Mouse (Mus musculus) midbrain, embryonic 13.5 days (tissue): ENCODE data around the gene Tmbim4. TPM values are rescaled to one million over a fixed set of nuclear protein-coding genes. Genes with fewer than 3 reads are reported as not detected.

Experiments
- ATAC-seq: fragments of 200-750 bp; cut with Nextera tagmentation; 2 replicates; pipeline ENCODE4 v1.8.0; 2017; ENCODE audit warnings: mild to moderate bottlenecking, moderate TSS enrichment, moderate library complexity
- H3K27ac ChIP-seq: fragments of 300-500 bp; sonication (generic); 2 replicates; pipeline ENCODE4 v1.5.1; 2015; ENCODE audit warnings: inconsistent platforms, mild to moderate bottlenecking, moderate library complexity
- H3K27me3 ChIP-seq: fragments of 300-500 bp; sonication (generic); 2 replicates; pipeline ENCODE4 v1.6.1; 2015; ENCODE audit warnings: mild to moderate bottlenecking, inconsistent platforms
- H3K36me3 ChIP-seq: fragments of 300-500 bp; sonication (generic); 2 replicates; pipeline ENCODE4 v1.6.1; 2015; ENCODE audit warnings: mild to moderate bottlenecking, inconsistent platforms
- H3K4me1 ChIP-seq: fragments of 300-500 bp; sonication (generic); replicated peaks from 2 replicates; pipeline ENCODE4 v1.6.1; 2015; ENCODE audit warnings: inconsistent platforms
- H3K4me2 ChIP-seq: fragments of 300-500 bp; sonication (generic); replicated peaks from 2 replicates; pipeline ENCODE4 v1.6.1; 2015; ENCODE audit warnings: moderate library complexity, mild to moderate bottlenecking, inconsistent platforms
- H3K4me3 ChIP-seq: fragments of 300-500 bp; sonication (generic); replicated peaks from 2 replicates; pipeline ENCODE4 v1.5.1; 2015; ENCODE audit warnings: mild to moderate bottlenecking, inconsistent platforms
- H3K9ac ChIP-seq: fragments of 300-500 bp; sonication (generic); replicated peaks from 2 replicates; pipeline ENCODE4 v1.6.1; 2015; ENCODE audit warnings: mild to moderate bottlenecking, inconsistent platforms
- H3K9me3 ChIP-seq: fragments of 300-500 bp; sonication (generic); 2 replicates; pipeline ENCODE4 v1.6.1; 2016; ENCODE audit warnings: mild to moderate bottlenecking, inconsistent platforms
- WGBS: fragments of 180-500 bp; shearing (Covaris S2); methylation state at CpG from one replicate; pipeline ENCODE4 v1.1.7; 2015; 5-methylcytosine and 5-hydroxymethylcytosine counted together
- polyA plus RNA-seq: library from polyadenylated mRNA; unstranded; fragments of >200 nt; fragmentation: Nextera tagmentation; extraction: Ambion mirVana; gene quantifications from 2 replicates; pipeline ENCODE4 v1.2.1, GENCODE M21; 2015

Gene Tmbim4
- polyA plus RNA-seq, 1 experiment from 2014 or later, result 98.6 TPM

- H3K4me2 ChIP-seq, result peak within 1 kb of the TSS; percentile 92
- under 1% methylated on average over 57 of the region's 57 CpGs for WGBS
- peaks cover 38% of the 10 kb centered on the region for H3K36me3 ChIP-seq
- peaks cover 27% of the 10 kb centered on the region for H3K4me1 ChIP-seq
- no peaks in the 10 kb centered on the region for H3K9me3 ChIP-seq
- peak within 1 kb of the TSS; percentile 86 for H3K9ac ChIP-seq
- no peaks in the 10 kb centered on the region for H3K27me3 ChIP-seq
- H3K4me3 ChIP-seq, result peak within 1 kb of the TSS; percentile 100
- H3K27ac ChIP-seq, result peak within 1 kb of the TSS; percentile 27; the same call in 1 of the 2 replicates
- ATAC-seq, result peak; percentile 94
Observed at GRCm38 (mm10) chr10:120226871-120227661, 25.7 kb downstream of the Tmbim4 start, which contains the start of gene Llph. TSS of gene Llph (plus strand) at chr10:120227070.

DNA sequence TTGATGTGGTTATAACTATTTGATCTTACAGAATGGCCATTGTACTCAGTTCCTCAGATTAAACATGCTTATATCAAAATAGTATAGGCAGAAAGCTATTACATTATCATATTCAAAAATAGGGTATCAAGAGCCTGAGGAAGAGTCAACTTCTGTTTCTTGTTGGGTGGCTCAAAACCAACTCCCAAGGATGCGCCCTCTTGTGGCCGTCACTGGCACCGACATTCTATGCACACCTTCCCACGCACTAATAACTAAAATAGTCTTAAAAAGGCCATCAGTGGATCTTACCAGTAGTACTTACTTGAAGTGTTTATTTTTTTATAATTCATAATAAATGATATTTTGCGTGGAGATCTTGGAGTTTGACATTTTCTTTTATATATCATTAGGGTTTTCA is 30.3 kb downstream of the Tmbim4 start:
- Histone ChIP-seq H3K27me3 (no peaks in the 10 kb centered on the region), H3K4me2 (no peak overlapping the region), H3K9me3 (no peaks in the 10 kb centered on the region), H3K4me3 (no peak overlapping the region), H3K36me3 (peaks cover 32% of the 10 kb centered on the region), H3K9ac (no peak overlapping the region), H3K27ac (no peak overlapping the region), H3K4me1 (peaks cover 24% of the 10 kb centered on the region)
- WGBS, result 26% methylated on average over 5 of the region's 5 CpGs
- no peak for ATAC-seq

- no peak for ATAC-seq
- Histone ChIP-seq H3K4me2 (no peak overlapping the region), H3K27me3 (no peaks in the 10 kb centered on the region), H3K4me3 (no peak overlapping the region), H3K9ac (no peak overlapping the region), H3K4me1 (peaks cover 8% of the 10 kb centered on the region; the same call in 1 of the 2 replicates), H3K9me3 (no peaks in the 10 kb centered on the region), H3K36me3 (peaks cover 26% of the 10 kb centered on the region), H3K27ac (no peak overlapping the region)
- 34% methylated on average over 18 of the region's 18 CpGs for WGBS
Observed at GRCm38 (mm10) chr10:120233655-120234367, 32.4 kb downstream of the Tmbim4 start.

GRCm38 (mm10) chr10:120236855-120237254 is 35.5 kb downstream of the Tmbim4 start:
- 0 out of 2 replicates have a peak, but pooled peaks cover 4% of the 10 kb centered on the region for H3K36me3 ChIP-seq
- no peak overlapping the region for H3K4me3 ChIP-seq
- WGBS, result 85% methylated on average over 9 of the region's 9 CpGs
- no peak overlapping the region for H3K4me2 ChIP-seq
- H3K27me3 ChIP-seq, result no peaks in the 10 kb centered on the region
- H3K9me3 ChIP-seq, result no peaks in the 10 kb centered on the region
- H3K9ac ChIP-seq, result no peak overlapping the region
- no peak overlapping the region for H3K27ac ChIP-seq
- no peaks in the 10 kb centered on the region for H3K4me1 ChIP-seq
- no peak for ATAC-seq

- Histone ChIP-seq H3K27me3 (no peaks in the 10 kb centered on the region), H3K9ac (no peak overlapping the region), H3K4me3 (no peak overlapping the region), H3K4me2 (no peak overlapping the region), H3K36me3 (no peaks in the 10 kb centered on the region), H3K9me3 (no peaks in the 10 kb centered on the region), H3K4me1 (no peaks in the 10 kb centered on the region), H3K27ac (no peak overlapping the region)
- WGBS, result 86% methylated on average over 8 of the region's 8 CpGs
- no peak for ATAC-seq
Observed at GRCm38 (mm10) chr10:120238241-120238640, 36.9 kb downstream of the Tmbim4 start.

GRCm38 (mm10) chr10:120239476-120239875 is 38.1 kb downstream of the Tmbim4 start:
- no peak overlapping the region for H3K4me3 ChIP-seq
- no peaks in the 10 kb centered on the region for H3K27me3 ChIP-seq
- 65% methylated on average over 6 of the region's 6 CpGs for WGBS
- no peaks in the 10 kb centered on the region for H3K36me3 ChIP-seq
- no peaks in the 10 kb centered on the region for H3K9me3 ChIP-seq
- no peak overlapping the region for H3K9ac ChIP-seq
- ATAC-seq, result no peak
- H3K4me2 ChIP-seq, result no peak overlapping the region
- no peak overlapping the region for H3K27ac ChIP-seq
- no peaks in the 10 kb centered on the region for H3K4me1 ChIP-seq

DNA sequence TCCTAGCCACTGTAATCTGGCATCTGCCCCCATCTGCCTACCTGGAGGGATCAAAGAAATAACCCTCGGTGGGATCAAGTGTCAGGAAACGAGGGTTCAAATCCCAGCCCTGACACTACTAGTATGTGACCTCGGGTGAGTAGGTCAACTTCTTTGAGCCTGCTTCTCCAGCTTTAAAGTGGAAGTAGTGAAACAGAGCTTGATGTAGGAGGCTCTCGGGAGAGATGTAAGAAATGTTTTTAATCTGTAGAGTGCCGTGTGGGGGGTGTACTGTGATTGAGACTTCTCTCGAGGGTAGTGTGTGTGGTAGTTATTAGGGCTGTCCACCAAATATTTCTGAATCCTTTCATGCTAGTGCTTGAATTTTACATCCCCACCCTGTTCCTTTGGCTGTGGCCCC is 41.0 kb downstream of the Tmbim4 start:
- Histone ChIP-seq H3K9me3 (no peaks in the 10 kb centered on the region), H3K27me3 (no peaks in the 10 kb centered on the region), H3K4me2 (no peak overlapping the region), H3K27ac (no peak overlapping the region), H3K4me3 (no peak overlapping the region), H3K36me3 (no peaks in the 10 kb centered on the region), H3K9ac (no peak overlapping the region), H3K4me1 (peaks cover 6% of the 10 kb centered on the region; the same call in 1 of the 2 replicates)
- no peak for ATAC-seq
- 74% methylated on average over 6 of the region's 6 CpGs for WGBS

DNA sequence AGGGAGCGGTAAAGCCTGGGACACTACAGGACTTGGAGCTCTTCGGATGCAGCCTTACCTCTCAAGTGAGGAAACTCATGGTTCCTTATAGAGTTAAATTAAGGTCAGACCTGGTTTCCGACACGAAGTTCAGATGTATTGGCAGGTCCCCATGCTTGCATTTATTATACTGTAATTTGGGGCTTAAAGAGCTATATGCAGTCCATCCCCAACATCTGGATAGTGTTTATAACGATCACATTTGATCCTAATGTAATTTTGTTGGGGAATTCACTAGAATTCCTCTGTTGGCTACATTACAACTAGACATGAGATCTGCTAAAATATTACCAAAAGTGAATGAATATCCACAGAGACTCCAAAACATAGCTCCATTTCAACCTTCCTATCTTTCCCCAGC is 44.3 kb downstream of the Tmbim4 start:
- no peak overlapping the region for H3K9ac ChIP-seq
- H3K4me3 ChIP-seq, result no peak overlapping the region
- no peaks in the 10 kb centered on the region for H3K36me3 ChIP-seq
- H3K27me3 ChIP-seq, result no peaks in the 10 kb centered on the region
- no peak overlapping the region for H3K4me2 ChIP-seq
- peaks cover 6% of the 10 kb centered on the region; the same call in 1 of the 2 replicates for H3K4me1 ChIP-seq
- ATAC-seq, result no peak
- H3K9me3 ChIP-seq, result no peaks in the 10 kb centered on the region
- WGBS, result 94% methylated on average over 5 of the region's 5 CpGs
- H3K27ac ChIP-seq, result no peak overlapping the region

DNA sequence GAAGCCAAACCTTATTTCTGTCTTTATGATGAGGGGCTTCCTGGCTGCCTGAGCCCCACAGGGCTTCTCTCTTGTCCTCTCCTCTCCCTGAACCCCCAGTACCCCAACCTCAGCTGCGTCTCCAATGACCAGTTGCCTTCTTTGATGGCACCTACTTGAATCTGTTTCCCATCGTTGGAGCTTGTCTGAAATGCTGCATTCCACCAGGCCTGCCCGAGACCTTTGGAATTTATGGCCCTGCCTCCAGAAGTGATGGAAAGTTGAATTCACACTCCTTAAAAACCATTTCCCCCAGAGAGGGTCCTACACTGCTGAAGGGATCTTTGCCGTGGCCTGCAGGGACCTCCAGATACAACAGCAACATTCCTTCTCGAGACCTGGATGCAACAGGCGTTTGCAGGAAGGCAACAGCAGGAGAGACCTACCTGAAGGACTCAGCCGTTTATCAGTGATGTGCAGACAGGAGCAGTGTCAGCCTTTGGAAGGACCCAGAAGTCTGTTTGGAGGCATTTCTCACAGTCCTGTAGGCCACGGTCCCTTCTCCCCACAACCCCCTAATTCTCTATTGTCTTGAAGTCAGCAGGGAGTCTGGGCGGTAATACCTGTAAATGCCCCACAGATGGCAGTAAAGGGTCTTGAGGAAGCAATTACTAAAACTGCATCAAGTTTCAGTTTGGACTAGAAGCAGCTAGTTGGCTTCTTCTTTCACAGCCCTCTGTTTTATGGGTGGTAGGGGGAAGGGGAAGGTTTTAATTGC is 45.8 kb downstream of the Tmbim4 start:
- no peak for ATAC-seq

GRCm38 (mm10) chr10:120250911-120251683 is 49.7 kb downstream of the Tmbim4 start:
- WGBS, result 60% methylated on average over 11 of the region's 11 CpGs
- no peak overlapping the region for H3K4me2 ChIP-seq
- H3K36me3 ChIP-seq, result no peaks in the 10 kb centered on the region
- H3K27ac ChIP-seq, result no peak overlapping the region
- no peaks in the 10 kb centered on the region for H3K9me3 ChIP-seq
- H3K9ac ChIP-seq, result no peak overlapping the region
- peaks cover 11% of the 10 kb centered on the region; the same call in 1 of the 2 replicates for H3K4me1 ChIP-seq
- H3K4me3 ChIP-seq, result no peak overlapping the region
- ATAC-seq, result no peak
- H3K27me3 ChIP-seq, result no peaks in the 10 kb centered on the region

More for the DNA sequence above, 45.8 kb downstream of the Tmbim4 start:
- no peak overlapping the region for H3K4me2 ChIP-seq
- H3K9me3 ChIP-seq, result no peaks in the 10 kb centered on the region
- H3K4me3 ChIP-seq, result no peak overlapping the region
- no peaks in the 10 kb centered on the region for H3K36me3 ChIP-seq
- 51% methylated on average over 9 of the region's 9 CpGs for WGBS
- H3K27ac ChIP-seq, result no peak overlapping the region
- H3K4me1 ChIP-seq, result peaks cover 6% of the 10 kb centered on the region; the same call in 1 of the 2 replicates
- H3K27me3 ChIP-seq, result no peaks in the 10 kb centered on the region
- H3K9ac ChIP-seq, result no peak overlapping the region

- Histone ChIP-seq H3K4me3 (no peak overlapping the region), H3K36me3 (no peaks in the 10 kb centered on the region), H3K9me3 (no peaks in the 10 kb centered on the region), H3K27ac (no peak overlapping the region), H3K27me3 (no peaks in the 10 kb centered on the region), H3K4me2 (no peak overlapping the region), H3K9ac (no peak overlapping the region), H3K4me1 (0 out of 2 replicates have a peak, but pooled peaks cover 5% of the 10 kb centered on the region)
- 93% methylated on average over 4 of the region's 4 CpGs for WGBS
- ATAC-seq, result no peak
Observed at GRCm38 (mm10) chr10:120251791-120252190, 50.4 kb downstream of the Tmbim4 start.
